Mouse (Mus musculus) lung, postnatal 0 days (tissue): ENCODE data around the gene A4galt.
A peak's percentile ranks its signal among the peaks of the same experiment; 100 is the strongest.

Experiments used
- CTCF ChIP-seq: IDR thresholded peaks from 2 replicates; pipeline ENCODE4 v1.5.1; 2016; ENCODE audit warnings: antibody characterized with exemption, mild to moderate bottlenecking
- EP300 ChIP-seq: IDR thresholded peaks from 2 replicates; pipeline ENCODE4 v1.6.1; 2016; ENCODE audit warnings: antibody characterized with exemption, mild to moderate bottlenecking, control low read depth

DNA sequence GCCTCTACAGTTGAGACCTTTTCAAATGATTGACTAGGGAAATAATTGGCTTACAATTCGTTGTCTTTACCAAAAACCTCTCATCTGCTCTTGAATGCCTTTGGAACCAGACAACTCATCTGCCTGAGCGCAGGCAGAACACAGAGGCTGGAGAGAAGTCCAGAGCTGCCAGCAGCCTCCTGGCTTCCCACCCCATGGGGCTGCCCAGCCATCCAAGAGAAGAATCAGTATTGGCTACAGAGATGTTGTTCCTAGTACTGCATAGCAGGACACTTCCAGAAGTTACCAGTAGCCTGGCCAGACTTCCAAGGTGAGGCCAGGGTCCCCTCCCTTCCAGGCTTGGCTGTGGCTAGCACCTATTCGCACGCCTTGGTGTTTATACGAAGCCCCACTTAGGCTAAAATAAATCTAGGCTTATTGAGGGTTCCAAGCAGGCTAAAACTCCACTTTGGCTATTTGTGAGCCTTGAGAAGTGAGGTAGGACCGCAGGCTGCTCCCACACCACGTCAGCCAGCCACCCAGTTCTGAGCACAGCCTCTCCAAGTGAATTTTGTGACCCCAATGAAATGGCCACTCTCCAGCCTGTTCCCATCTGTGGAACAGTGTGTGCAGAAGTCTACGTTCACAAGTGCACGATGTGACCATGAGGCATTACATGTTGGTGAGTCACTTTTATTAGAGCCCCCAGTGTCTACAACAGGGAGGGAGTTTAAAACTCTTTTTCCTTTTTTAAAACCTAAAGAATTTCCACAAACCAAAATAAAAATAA, 25.3 kb downstream of the A4galt start:
- TF ChIP-seq CTCF (no peak), EP300 (peak; percentile 74; the same call in 1 of the 2 replicates)
